Mouse (Mus musculus): ENCODE measurements at regions not wholly inside any gene's neighbourhood (a gene's known extent, or its start where the extent isn't known, plus 50 kb on each side); places are given as distances from the start of the nearest gene placed in this dataset.
A peak's percentile ranks its signal among the peaks of the same experiment; 100 is the strongest.

- peak; percentile 58 to 68 for DNase-seq (ENCODE audit: inconsistent age in 2 of 2, low spot score in 1 of 2)
Measured at GRCm38 (mm10) chr17:50428004-50428560, 81.1 kb upstream of the Plcl2 start.

DNA sequence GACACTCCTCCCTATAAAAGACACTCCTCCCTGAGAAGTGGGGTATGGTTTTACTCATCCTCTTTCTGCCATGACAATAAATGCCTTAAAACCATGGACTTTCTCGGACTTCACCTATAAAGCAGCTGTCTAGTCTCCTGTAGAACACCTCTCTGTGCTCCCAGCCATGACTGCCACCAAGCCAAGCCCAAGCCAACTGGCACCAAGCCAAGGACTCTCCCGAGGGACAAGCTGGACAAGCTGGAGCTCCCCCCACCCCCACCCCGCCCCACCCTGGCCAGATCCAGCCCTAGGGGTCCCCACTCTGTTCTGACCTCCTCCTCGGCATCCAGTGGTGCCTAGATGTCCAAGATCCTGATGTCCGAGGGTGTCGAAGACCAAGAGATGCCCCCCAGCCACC, 76.6 kb upstream of the Plcl2 start:
- peak; percentile 49 to 50 for DNase-seq (ENCODE audit: inconsistent age in 2 of 2, low spot score in 1 of 2)

DNA sequence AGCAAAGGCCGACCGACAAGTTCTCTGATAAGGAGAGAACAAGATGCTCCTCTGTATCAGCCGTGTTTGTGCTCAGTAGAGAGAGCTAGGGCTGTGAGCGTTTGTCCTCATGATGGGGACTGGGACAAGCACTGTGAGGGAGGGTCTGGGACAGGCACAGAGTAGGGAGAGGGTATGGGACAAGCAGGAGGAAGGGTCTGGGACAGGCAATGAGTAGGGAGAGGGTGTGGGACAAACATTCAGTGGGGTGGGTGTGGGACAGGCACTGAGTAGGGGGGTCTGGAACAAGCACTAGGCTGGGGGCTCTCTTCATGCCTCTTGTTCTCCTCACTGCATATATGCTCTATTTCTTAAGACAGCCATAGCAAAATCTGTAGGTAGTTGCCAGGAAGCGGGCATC, 70.2 kb upstream of the Plcl2 start:
- DNase-seq (ENCODE audit: inconsistent age in 2 of 2, low spot score in 1 of 2) = peak in 1 of 2 experiments; percentile 38

DNA sequence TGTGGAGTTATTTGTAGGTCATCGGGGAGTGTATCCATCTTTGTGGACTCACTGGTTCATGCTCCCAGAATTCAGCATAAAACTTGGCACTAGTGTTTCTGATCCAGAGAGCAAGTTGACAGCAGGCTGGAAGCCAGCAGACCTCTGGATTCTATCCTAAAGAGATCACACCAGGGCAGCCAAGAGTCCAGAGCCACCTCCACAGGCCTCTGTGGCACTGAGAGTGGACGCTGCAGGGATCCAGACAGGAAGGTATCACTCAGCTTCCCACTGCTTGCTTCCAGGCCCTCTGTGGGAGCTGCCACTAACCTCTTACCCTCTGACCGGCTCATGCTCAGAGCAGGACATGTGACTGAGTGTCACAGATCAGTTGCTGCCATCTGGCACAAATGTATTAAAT, 69.8 kb upstream of the Plcl2 start:
- DNase-seq (ENCODE audit: inconsistent age in 2 of 2, low spot score in 1 of 2) = peak in 1 of 2 experiments; percentile 15

- DNase-seq (ENCODE audit: inconsistent age in 2 of 2, low spot score in 1 of 2) = no peak
Measured at GRCm38 (mm10) chr17:50442062-50442461, 67.1 kb upstream of the Plcl2 start.

DNA sequence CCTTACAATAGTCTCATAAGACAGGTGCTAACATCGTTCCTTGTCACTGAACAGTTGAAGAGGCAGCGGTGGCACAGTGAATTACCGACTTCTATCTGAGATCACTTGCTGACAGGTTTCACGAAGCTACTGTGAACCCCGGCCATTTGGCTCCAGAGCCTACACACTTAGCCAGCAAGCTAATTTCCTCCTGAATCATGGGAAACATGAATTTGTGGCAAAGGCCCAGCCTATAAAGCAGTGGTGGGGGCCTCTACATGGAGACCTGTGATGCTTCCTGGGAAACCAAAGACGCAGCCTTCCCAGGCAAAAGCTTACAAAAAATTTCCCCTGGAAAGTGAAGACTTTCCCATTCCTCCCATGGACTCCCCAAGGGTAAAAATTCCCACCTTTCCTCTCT, 66.3 kb upstream of the Plcl2 start:
- DNase-seq (ENCODE audit: inconsistent age in 2 of 2, low spot score in 1 of 2) = no peak

DNA sequence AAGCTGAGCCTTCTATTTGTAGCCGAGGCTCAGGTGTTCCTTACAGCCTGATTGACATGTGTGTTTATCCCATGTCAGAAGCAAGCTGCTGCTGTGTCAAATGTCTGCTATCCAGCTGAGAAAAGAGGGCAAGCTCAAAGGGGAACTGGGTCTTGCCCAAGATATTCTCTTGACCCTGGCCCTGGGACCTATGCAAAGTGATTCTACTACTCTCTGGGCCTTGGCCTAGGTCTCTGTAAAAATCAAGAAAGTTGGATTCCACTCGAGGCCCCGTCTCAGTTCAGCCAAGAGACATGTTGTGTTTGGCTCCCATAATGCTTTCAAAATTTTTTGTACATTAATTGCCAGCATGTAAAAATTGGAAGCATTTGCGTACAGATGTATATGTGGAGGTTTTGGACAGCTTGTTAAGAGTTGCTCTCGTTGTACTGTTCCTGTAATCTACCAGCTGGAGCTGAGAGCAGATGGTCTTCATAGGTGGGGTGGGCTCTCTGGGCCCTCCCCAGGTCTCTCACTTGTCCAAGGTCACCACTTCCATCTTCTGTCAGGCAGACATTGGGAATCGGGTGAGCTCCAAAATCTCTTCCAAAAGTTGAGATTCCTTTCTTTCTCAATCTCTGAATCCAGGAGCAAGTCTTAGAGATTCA, 65.7 kb upstream of the Plcl2 start:
- peak in 1 of 2 experiments; percentile 50 for DNase-seq (ENCODE audit: inconsistent age in 2 of 2, low spot score in 1 of 2)

DNA sequence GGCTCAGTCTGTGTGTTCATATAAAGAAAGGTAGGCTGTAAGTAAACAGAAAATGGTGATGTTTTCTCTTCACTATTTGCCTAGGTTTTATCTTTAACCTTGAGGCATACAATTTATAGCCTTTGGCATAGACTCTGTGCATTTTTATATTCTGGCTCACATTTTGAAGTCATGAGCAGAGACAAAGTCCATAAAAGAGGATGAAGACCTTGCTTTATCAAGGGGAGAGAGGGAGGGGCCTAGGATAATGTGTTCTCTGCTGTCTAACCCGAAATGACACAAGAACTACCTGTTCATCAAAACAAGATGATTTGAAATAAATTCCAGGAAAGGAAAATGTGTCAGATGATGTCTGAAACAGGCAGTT, 65.2 kb upstream of the Plcl2 start:
- peak in 1 of 2 experiments; percentile 55 for DNase-seq (ENCODE audit: inconsistent age in 2 of 2, low spot score in 1 of 2)

DNA sequence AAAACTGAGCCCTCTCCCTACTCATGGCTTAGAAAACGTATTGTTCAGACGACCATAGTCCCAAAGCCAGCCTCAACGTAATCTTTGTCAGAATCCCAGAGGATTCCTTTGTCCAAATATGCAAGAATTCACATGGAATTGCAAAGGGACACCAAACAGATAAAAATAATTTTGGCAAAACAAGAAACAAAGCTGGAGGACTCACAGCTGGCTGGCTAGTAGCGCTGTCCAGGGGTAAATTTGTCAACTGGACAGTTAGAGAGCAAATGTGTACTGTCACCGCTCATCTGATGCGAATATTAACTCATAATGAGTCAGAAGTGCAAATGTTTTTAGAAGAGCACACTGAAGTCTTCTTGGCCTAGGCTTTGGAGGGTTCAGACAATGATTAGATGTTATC, 60.5 kb upstream of the Plcl2 start:
- no peak for DNase-seq (ENCODE audit: inconsistent age in 2 of 2, low spot score in 1 of 2)

DNA sequence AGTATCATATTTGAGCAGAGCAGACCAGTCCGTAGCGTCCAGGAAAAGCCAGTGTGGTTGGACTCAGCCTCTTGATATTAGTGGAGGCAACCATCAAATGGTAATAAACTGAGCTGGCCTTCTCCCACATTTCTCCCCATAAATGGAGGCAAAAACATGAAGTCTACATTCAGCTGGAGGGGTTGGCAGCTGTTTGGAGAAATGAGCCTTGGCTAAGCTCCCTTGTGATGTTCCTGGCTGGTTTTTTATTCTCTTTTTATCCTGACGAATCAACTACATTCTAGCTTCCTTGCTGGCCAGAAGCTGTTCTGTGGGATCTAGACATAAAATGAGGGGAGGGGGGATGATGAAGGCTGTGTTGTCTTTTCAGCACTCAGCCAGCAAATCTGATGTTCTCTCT, 57.6 kb upstream of the Plcl2 start:
- DNase-seq (ENCODE audit: inconsistent age in 2 of 2, low spot score in 1 of 2) = no peak

- no peak for DNase-seq (ENCODE audit: inconsistent age in 2 of 2, low spot score in 1 of 2)
Measured at GRCm38 (mm10) chr17:50453524-50453923, 55.7 kb upstream of the Plcl2 start.

DNA sequence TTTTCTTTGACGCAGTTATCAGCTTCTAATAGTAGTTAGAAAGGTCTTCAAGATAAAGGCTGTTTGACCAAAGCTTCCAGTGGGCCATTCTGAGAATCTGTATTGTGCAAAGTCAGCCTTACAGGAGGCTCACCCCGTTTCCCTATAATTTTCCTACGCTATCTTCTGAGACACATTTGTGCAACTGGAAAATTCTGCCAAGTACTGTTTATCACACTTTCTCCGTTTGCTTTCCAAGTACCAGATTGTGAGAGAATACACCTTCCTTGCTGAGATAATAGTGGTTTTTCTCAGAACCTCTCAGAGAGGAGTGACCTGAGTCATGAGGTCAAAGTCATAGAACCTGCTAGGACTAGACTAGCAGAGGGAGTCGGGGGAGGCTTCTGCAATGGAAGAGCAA, 55.2 kb upstream of the Plcl2 start:
- no peak for DNase-seq (ENCODE audit: inconsistent age in 2 of 2, low spot score in 1 of 2)

DNA sequence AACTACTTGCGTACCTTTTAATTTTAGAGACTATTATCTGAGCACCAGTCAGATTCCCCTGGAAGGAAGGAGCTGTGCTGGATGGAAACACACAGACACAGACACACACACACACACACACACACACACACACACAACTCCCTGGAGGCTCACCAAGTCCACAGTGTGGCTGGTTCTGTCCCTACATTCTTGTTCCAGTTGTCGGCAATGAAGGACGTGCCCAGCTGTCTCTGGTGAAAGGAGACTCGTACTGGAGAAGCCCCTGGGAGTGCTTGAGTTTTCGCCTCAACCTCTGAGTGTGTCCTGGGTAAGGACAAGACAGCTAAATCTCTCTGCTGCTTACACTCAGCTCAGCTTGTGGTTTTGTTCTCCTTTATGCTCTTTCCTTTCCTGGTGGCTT, 54.3 kb upstream of the Plcl2 start:
- no peak for DNase-seq (ENCODE audit: inconsistent age in 2 of 2, low spot score in 1 of 2)

- DNase-seq (ENCODE audit: inconsistent age in 2 of 2, low spot score in 1 of 2) = no peak
Measured at GRCm38 (mm10) chr17:50455719-50456118, 53.5 kb upstream of the Plcl2 start.

GRCm38 (mm10) chr17:50457053-50457697, 52.0 kb upstream of the Plcl2 start:
- no peak for DNase-seq (ENCODE audit: inconsistent age in 2 of 2, low spot score in 1 of 2)

DNA sequence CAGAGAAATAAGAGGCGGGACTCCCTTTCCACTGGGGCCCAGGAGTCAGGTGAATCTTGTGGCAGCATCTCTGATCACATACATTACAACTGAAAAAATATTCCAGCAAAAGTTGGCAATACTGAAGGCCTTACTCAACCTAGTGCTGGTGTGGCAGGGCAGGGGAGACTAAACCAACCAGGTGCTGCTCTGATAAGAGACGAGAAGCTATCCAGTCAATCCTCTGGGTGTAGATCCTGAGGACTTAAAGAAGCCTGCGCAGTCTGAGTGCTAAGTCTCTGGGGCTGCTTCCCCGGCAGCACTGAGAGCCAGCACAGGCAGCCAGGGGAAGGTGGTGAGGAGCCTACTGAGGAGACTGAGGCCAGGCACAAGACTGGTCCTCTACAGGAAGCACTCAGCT, 51.0 kb upstream of the Plcl2 start:
- DNase-seq (ENCODE audit: inconsistent age in 2 of 2, low spot score in 1 of 2) = no peak

All from adrenal gland, adult (tissue).